Mouse (Mus musculus) kidney, postnatal 14 days (tissue): Measurements from ENCODE around the gene Slc26a11.

ENCODE experiments used
- DNase-seq: peaks from one replicate; pipeline ENCODE4 v3.0.0; 2022; ENCODE audit warnings: mixed read lengths

The Slc26a11 gene

DNA sequence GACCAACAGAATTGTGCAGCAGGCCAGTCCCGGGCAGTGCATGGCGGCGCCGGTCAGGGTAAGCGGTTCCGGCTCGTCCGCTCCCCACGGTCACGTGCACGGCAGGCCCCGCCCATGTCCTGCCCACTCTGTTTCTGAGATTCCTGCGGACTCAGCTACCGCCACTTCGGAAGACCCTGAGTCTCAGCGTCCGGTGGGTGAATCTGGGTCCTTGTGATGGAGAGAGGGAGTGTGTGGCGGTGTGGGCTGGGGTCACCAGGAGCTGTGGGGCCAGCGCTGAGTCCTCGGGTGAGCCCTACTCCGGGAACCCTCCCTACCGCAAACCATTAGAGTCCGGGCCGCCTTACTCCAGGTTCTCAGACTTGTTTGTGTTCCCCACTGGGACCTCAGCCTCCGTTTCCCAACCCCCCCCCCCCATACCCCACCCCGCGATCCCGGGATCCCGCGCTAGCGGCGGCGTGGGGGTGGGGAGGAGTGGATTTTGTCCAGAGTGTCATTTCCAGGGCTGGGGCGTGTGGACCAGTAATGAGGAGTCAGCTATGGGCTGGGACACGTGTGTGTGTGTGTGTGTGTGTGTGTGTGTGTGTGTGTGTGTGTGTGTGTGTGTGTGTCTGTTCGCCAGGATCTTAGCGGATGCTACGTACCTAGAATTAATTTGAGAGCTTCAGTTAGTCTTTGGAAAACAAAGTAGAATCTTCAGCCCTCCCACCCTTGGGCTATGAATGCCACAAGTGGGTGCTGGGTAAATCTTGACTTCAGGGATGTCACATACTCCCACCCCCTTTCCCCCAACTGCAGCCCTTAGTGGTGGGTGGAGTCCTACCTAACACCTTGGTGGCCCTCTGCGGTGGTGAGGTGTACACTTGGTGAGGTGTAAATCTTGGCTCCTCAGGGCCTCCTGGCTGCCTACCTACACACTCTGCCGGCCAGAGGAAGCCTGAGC, at the start of gene Slc26a11, which contains the start of gene Sgsh:
Slc26a11 (plus strand) TSS at position 115 of the 943 bp plus-strand sequence.
Sgsh (minus strand) TSS at position 94 of the 943 bp plus-strand sequence.
- DNase-seq = peak; percentile 94

DNA sequence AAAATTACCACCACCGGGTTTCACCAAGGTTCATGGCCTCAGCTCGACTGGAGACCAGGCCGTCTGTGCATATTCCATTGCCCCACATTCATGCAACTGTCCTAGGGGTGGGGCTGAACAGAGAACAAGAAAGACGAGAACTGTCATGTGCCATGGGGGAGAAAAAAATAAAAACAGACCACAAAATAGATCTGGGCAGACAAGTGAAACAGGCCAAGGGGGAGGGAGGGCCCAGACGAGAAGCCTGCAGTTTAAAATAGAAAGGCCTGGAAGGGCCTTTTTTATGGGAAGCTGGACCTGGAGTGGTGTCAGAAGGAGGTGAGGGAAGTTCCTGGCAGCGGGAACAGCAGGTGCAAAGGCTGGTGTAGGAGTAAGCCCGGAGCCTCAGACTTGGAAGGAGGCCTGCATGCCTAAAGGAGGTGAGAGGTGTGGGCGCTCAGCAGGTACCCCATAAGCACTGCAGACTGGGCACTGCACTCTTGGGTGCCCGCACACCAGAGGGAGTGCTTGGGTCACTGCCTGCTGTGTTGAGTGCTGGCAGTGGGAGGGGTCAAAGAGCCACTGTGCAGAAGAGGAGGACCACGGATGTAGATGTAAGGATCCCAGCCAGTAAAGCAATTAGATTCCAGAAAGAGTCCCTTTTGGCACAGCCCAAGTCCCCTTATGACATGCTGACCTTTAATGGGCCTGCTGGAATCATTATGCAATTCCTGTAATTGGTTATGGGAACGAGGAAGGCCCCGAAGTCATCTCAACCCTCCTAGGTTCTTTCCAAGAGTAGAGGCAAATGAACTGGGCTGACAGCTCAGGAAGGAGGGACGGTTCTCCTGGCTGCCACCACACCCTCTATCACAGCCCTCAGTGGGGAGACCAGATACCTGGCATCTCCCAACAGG, 48.3 kb upstream of the Slc26a11 start:
- DNase-seq = no peak

DNA sequence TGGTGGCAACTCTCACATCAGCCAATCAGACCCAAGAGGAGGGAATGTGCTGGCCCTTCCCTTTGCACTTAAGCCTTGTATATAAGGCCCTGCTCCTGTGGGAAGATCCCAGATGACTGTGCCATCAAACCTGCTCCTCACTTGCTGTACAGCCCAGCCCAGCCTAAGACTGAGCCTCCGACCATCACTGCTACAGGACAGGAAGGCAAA, 47.8 kb upstream of the Slc26a11 start, which contains the start of gene Card14:
Card14 (plus strand) TSS at position 111 of the 210 bp plus-strand sequence.
- DNase-seq = no peak

DNA sequence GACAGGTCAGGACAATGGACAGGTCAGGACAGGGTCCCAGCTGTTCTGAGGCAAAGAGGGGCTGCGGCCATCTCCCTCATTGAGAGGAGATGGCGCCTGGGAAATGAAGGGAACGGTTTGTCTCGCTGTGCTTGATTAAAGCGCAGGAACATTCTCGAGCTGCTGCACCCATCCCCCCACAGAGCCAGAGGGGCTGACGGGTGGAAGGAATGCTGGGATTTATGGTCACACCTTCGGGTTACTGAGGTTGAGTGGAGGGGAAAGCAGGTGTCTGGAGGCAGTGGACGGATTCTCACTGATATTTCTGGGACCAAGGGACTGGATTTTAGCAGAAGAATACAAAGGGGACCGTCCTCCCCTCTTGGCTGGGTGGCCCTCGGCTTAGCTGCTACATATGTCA, 47.4 kb upstream of the Slc26a11 start:
- DNase-seq = no peak

DNA sequence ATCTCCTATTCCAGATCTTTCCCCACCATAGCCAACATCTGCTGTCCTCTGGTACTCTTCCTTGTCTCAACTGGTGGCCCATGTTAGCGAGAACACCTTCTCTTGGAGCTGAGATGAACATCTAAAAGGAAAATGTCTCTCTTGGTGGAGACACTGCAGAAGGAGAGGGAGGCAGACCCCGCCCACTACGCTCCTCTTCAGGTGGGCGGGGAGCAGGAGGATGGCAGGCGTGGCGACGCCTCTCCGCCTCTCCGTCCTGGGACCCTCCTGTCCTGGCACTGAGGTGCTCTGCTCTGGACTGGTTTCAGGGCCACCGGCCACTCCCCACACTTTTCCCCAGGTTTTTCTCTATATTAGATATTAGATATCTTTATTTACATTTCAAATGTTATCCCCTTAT, 44.7 kb upstream of the Slc26a11 start:
- no peak for DNase-seq

DNA sequence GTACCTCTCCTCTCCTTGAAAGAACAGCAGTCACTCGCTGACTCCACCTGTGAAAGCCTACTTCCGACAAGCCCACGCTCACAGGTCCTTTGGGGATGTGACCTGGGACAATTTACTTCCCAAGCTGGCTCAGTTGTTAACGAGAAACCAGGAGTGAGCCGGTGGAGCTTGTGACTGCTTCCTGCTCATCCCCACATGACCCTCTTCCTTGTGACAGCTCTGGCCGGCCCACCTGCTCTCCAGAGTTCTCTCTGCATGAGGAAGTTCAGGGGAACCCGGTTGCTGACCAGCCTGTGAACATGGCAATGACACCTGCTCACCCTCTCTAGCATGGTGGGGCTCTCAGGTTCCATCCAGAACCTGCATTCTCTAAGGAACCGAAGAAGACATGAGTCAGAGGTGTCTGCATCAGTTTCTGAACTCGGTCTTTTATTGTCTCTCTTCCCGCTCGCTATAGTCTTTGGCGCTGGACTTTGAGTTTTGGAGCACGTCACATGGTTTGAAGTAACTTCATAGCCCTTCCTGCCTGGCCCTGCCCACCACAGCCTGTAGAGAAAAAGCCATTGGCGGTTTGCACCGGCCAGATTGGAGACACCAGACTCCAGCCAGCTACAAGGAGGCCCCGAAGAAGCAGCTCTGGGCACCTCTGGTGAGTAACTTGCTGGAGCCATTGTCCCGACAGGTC, 41.0 kb upstream of the Slc26a11 start:
- DNase-seq = peak; percentile 67

DNA sequence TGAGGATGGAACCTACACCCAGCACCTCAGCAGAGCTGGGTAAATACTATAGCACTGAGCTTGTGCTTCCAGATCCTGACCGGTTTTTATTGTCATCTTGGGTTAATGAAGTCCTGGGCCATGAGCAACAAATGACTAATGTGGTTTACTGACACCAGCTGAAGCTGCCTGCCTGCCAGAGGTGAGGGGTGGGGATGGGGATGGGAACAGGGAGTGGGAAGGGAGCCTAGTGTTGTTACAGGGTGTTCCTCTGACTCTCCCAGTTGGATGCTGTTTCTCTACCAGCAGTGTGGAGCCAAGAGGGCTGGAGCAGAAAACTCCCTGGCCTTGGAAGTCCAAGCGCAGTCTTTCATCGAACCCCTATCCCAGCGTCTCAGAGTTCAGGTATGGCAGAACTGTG, 38.6 kb upstream of the Slc26a11 start:
- DNase-seq = no peak

DNA sequence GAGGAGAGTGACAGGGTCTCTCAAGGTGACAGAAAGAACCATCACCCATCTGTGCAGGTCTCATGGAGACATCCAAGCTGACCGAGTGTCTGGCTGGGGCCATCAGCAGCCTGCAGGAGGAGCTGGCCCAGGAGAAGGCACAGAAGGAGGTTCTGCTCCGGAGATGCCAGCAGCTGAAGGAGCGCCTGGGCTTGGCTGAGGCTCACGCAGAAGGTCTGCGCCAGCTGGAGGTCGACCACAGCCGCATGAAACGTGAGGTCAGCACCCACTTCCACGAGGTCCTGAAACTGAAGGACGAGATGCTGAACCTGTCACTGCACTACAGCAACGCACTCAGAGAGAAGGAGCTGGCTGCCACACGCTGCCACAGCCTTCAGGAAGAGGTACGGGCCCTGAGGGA, 32.8 kb upstream of the Slc26a11 start:
- DNase-seq = no peak

DNA sequence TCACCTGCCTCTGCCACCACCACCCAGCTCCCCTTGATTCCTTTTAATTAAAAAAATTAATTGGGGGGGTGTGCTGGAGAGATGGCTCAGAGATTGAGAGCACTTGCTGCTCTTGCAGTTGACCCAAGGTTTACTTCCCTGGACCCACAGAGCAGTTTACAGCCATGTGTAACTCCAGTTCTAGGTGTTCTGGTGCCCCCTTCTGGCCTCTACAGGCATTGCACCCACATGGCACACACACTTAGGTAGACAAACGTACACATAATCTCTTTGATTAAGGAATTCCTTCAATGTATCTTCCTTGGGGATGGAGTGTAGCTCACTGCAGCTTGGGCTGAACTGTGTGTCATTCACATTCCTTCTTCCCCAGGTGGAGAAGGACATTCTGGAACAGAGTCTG, 30.3 kb upstream of the Slc26a11 start:
- no peak for DNase-seq

DNA sequence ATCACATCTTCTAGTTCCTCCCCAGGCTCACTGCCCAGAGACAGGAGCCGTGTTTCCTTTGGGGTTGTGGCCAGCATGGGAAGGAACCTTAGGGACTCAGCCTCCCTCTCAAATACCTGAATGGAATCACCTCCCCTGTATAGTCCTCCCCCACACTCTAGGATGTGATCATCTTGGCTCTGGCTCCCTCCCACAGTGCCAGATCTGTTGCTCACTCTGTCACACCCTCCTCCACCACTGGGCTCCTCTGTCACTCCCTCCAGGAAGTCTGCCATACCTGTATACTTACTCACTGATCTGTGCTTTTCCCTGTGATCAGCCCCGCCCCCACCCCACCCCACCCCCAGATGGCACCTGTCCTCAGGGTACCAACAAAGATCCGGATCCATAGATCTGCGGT, 24.8 kb upstream of the Slc26a11 start:
- no peak for DNase-seq

DNA sequence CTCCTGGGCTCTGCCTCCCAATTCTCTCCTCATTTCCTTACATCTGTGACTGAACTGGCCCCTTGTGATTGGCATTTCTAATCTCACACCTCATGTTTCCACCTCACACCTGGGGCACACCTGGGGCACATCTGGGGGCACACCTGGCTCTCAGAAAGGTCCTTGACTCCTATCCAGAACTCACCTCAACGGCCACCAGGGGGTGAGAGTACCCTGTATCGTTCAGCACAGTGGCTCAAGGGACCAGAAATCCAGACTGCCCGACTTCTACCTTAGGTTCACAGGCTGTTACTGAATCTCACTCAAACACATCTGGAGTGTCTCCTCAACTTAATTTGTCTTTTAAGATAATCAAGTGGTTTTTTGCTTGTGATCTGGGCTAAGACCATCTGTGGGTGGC, 23.4 kb upstream of the Slc26a11 start:
- DNase-seq = no peak

DNA sequence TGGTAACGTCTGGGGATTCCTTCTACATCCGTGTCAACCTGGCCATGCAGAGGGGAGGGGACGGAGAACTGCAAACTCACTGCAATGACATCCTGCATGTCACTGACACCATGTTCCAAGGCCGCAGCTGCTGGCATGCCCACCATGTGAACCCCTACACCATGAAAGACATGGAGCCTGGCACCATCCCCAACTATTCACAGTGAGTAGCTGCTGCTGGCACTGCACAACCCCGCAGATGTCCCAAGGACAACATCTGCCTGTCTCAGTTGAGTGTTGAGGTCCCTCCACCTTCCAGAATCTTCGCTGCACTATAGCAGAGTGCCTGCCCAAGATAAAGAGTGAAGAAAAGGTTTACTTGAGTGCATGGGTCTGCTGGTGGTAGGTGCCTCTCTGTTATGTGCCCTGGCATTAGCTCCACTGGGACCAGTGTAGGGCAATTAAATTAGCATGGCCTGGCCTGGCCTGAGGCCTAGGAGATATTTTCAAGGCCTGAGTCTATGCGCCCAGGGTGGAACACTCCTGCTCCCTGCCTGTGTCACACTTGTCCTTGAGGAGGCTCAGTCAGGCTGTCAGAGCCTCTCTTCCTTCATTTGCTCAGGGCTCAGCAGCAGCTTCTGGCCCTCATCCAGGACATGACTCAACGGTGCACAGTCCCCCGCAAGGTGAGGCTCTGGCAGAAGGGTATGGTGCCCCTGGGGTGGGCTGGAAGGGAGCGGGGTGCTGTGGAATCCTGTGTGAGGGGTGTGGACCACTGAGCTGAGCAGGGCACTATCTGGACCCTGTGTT, 16.9 kb upstream of the Slc26a11 start:
- no peak for DNase-seq

DNA sequence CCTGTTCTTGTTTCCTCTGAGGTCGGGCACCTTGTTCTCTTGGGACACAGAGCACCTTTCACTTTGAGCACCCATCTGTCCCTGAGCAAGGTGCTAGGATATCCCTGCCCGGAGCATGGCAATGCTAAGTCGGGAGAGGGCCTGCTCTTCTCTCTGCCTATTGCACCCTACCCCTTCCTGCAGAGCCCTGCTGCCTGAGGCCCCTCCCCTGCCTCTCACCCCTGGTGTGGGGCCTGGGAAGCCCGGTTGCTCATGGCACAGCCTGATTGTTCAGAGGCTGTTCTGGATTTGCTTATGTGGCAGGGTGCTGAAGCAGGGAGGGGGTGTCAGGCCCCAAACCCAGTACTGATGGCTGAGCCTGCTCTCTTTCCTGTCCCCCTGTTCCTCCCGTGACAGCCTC, 16.2 kb upstream of the Slc26a11 start:
- no peak for DNase-seq

DNA sequence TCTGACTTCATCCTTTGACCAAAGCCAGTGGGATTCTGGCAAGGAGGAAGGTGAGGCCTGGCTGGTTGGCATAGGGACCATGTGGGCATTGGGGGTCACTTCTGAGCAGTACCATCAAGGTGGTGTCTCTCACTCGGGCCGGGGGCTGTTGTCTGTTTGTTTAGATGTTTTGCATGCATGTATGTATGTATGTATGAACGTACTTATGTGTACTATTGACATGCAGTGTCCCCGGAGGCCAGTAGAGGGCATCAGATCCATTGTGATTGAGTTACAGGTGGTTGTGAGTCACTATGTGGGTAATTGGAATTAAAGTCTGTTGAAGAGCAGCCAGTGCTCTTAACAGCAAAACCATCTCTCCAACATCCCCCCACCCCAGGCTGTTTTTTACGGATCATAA, 15.7 kb upstream of the Slc26a11 start:
- DNase-seq = peak; percentile 79

DNA sequence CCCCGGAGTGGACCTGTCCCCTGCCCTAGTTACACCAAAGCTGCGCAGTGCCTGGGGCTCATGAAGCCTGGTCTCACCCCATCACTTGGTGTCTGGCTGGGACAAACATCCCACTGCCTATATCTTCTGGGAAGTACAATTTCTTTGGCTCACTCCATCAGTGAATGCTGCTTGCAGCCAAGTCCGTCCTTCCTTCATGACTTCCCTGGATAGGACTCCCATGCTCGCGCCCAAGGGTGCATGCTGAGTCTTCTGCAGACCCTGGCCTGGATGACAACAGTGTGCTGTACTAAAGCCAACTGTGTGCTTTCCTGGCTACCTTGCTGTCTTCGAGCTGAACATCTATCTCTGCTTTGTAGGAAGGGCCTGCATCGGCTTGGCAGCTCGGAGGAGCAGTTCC, 11.2 kb upstream of the Slc26a11 start:
- DNase-seq = no peak

DNA sequence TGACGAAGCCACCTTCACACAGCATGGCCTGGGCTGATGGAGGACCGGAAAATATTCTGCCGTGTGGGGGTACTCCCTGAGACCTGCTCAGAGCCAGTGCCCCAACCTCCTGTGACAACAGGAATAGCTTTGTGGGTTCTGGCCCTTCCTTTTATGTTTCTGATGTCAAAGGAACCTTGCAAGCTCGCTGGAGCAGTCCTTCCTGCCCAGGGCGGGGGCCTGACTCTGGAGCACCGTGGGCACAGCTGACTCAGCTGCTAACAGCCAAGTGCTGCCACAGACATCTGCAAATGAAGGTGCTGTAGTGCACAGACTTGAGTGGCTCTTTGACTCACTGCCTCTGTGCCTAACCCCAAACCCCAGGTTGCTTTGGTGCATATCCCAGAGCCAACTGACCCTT, 10.5 kb upstream of the Slc26a11 start:
- no peak for DNase-seq

DNA sequence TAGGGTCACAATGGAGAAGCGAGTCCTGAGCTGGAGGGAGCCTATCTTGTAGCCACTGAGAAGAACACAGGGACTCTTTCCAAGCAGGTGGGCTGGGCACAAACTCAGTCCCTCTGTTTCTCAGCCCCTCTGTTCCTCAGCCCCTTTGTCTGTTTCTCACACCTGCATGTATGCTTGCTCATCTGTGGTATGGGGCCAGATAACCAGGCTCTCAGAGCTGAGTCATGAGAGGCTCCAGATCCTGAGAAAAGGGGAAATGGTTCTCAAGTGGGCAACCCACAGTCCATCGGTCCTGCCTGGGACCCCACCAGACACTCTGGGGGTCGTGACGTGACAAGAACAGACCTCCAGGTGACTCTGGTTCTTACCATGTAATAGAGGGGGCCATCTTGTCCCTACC, 8.2 kb upstream of the Slc26a11 start:
- no peak for DNase-seq

DNA sequence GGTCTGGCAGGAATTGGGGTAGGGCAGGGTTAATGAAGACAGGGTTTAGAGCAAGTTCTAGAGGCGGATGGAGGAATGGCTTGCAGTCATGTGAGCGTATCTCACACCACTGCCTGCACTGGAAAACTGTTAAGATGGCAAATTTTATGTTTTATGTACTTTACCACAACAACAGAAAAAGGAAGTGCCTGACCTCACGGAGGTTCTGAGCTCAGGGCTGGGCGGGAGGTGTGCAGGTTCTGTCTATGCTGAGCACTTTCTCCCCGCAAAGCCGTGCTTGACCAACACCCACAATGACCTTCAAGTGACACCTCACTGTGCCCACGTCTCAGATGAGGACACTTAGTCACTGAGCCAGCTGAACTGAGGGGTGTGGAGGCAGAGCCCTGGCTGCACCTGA, 3.2 kb upstream of the Slc26a11 start:
- no peak for DNase-seq

DNA sequence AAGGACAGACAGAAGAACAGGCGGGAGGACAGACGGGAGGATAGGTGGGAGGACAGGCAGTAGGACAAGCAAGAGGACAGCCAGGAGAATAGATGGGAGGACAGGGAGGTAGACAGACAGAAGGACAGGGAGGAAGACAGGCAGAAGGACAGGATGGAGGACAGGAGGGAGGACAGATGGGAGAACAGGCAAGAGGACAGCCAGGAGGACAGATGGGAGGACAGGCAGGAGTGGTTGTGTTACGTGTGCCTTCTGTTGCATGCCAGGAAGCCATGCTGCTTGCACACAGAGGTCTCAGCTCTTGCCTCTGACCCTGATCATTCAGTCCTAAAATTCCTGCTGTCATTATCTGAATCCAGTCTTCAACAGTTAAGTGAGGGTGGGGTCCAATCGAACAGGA, 1.4 kb upstream of the Slc26a11 start:
- DNase-seq = no peak

DNA sequence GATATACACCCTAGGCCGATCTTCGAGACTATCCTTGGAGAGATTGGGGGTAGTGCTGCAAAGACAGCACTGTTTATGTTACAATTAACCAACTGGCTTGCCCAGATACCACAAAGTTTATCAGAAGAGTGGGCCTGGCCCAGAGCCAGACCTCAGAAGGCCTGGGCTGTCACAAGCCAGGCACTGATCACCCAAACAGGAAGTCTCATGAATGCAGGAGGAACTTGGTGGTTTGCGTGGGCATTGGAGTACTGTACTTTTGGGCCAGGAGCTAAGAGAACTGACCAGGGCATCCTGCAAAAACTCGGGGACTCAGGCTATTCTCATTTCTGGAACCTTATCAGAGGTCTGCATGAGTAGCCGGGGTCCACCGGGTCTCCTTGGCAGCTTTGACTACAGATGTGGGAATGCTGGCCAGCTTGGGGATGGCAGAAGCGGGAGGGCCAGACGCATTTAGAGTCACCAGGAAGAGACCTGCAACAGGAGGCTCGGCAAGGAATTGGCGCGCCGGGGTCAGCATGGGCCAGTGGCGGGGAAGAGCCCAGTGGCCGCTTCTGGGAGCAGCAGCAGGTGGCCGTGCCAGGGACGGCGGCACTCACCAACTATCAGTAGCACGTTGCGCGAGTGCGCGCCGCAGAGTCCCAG, 437 bp upstream of the Slc26a11 start:
- peak; percentile 58 for DNase-seq

DNA sequence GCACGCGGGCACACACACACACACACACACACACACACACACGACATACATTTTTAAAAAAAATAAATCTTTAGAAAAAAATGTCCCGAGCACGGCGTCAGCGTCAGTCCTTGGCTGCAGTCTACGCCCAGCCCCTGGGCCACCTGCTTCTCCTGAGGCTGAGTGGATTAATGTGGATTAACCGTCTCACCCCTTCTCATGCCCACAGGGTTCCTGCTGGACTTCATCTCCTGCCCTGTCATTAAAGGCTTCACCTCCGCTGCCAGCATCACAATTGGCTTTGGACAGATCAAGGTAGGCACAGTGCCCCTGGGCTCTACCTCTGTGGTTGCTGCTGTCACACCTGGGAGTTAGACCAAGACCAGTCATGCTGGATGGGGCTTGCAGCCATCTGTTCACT, 3.7 kb downstream of the Slc26a11 start:
- DNase-seq = no peak
